Mouse (Mus musculus): Measurements from ENCODE around the gene Evi2. TPM values are rescaled to one million over a fixed set of nuclear protein-coding genes. Genes with fewer than 3 reads are reported as not detected.
A peak's percentile ranks its signal among the peaks of the same experiment; 100 is the strongest.

The Evi2 gene
- polyA plus RNA-seq, 1 experiment: 30.8 TPM

- no peak overlapping the region for H3K4me3 ChIP-seq (ENCODE audit: insufficient read depth, low read length)
- no peak overlapping the region for H3K27ac ChIP-seq (ENCODE audit: insufficient read depth, low read depth, low read length)
- peaks cover 32% of the 10 kb centered on the region for H3K4me1 ChIP-seq (ENCODE audit: control insufficient read depth, insufficient read depth, low read length)
- no peak for TF ChIP-seq POLR2A (IDR thresholded peaks at IDR 0.05; ENCODE audit: borderline replicate concordance, low read depth, low read length)
- no peak for TF ChIP-seq CTCF (IDR thresholded peaks at IDR 0.05; ENCODE audit: low read depth, low read length)
These were observed 5.9 kb upstream of the Evi2 start for GRCm38 (mm10) chr11:79536293-79536692.

DNA sequence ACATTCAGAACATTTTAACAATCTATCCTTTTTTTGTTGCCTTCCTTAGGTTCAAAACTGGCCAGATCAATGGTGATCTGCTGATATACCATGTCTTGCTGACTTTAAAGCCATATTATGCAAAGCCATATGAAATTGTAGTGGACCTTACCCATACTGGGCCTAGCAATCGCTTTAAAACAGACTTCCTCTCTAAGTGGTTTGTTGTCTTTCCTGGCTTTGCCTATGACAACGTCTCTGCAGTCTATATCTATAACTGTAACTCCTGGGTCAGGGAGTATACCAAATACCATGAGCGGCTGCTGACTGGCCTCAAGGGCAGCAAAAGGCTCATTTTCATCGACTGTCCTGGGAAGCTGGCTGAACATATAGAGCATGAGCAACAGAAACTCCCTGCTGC lies 5.2 kb upstream of the Evi2 start:
- TF ChIP-seq CTCF (IDR thresholded peaks at IDR 0.05; ENCODE audit: low read depth, low read length): no peak
- TF ChIP-seq POLR2A (IDR thresholded peaks at IDR 0.05; ENCODE audit: borderline replicate concordance, low read depth, low read length): no peak
- H3K4me3 ChIP-seq (ENCODE audit: insufficient read depth, low read length): no peak overlapping the region
- no peak overlapping the region for H3K27ac ChIP-seq (ENCODE audit: insufficient read depth, low read depth, low read length)
- H3K4me1 ChIP-seq (ENCODE audit: control insufficient read depth, insufficient read depth, low read length): peaks cover 39% of the 10 kb centered on the region

GRCm38 (mm10) chr11:79533950-79534690 lies 3.7 kb upstream of the Evi2 start:
- peaks cover 39% of the 10 kb centered on the region for H3K4me1 ChIP-seq (ENCODE audit: control insufficient read depth, insufficient read depth, low read length)
- H3K27ac ChIP-seq (ENCODE audit: insufficient read depth, low read depth, low read length): no peak overlapping the region
- H3K4me3 ChIP-seq (ENCODE audit: insufficient read depth, low read length): no peak overlapping the region
- no peak for TF ChIP-seq POLR2A (IDR thresholded peaks at IDR 0.05; ENCODE audit: borderline replicate concordance, low read depth, low read length)
- TF ChIP-seq CTCF (IDR thresholded peaks at IDR 0.05; ENCODE audit: low read depth, low read length): no peak

DNA sequence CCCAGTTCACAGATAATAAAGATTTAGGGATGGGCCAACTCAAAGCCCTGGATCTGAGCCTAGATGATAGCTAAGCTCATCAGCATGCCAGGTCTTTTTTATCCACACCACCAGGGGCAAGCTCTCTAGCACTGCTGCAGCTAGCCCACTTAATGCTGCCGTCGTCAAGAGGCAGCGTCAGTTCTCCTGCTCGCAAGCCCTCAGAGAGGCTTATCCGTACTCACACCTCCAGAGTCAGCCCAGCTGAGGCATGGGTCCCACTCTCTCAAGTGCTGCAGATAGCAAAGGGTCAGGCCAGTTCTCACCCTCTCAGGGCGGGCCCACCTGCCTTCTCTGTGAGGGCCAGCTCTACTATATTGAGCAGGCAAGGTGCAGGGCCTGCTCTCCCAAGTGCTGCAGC lies 2.9 kb upstream of the Evi2 start:
- Histone ChIP-seq H3K27ac (ENCODE audit: insufficient read depth, low read depth, low read length) (no peak overlapping the region), H3K4me3 (ENCODE audit: insufficient read depth, low read length) (no peak overlapping the region), H3K4me1 (ENCODE audit: control insufficient read depth, insufficient read depth, low read length) (peaks cover 39% of the 10 kb centered on the region)
- TF ChIP-seq CTCF (IDR thresholded peaks at IDR 0.05; ENCODE audit: low read depth, low read length): no peak
- TF ChIP-seq POLR2A (IDR thresholded peaks at IDR 0.05; ENCODE audit: borderline replicate concordance, low read depth, low read length): no peak

DNA sequence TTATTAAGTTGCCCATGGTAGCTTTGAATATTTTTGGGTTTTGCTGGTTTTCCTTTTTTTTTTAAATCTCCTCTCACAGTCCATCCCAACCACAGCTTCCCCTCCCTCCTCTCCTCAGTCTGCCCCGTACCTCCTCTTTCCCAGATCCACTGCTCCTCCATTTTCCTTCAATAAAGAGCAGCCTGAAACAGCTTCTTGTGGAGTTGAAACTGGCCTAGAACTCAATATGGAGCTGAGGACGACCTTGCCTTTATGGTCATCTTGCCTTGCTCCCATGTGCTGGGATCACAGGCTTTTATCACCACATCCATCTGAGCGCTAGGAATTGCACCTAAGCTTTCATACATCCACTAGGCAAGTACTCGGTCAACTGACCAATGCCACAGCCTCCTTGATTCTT lies 1.1 kb upstream of the Evi2 start:
- TF ChIP-seq CTCF (IDR thresholded peaks at IDR 0.05; ENCODE audit: low read depth, low read length) (no peak), POLR2A (IDR thresholded peaks at IDR 0.05; ENCODE audit: borderline replicate concordance, low read depth, low read length) (no peak)
- Histone ChIP-seq H3K27ac (ENCODE audit: insufficient read depth, low read depth, low read length) (no peak overlapping the region), H3K4me3 (ENCODE audit: insufficient read depth, low read length) (no peak overlapping the region), H3K4me1 (ENCODE audit: control insufficient read depth, insufficient read depth, low read length) (peaks cover 43% of the 10 kb centered on the region)

DNA sequence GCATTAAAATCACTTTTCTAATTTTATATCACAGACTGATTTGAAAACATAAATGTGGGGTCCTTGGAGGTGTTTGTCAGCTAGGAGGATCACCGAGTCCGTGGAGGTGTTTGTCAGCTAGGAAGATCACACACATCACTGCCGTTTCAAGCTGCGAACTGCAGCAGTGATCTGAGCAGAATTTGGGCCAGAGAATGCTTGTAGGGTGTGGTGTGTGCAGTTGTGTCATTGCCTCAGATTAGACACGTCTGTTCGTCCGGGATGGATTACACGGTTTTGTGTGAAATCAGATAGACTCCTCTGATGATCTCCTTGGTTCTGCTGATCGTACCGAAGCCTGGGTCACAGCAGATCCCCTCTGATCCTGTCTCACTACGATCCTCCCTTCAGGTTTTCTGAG lies 385 bp upstream of the Evi2 start:
- Histone ChIP-seq H3K4me1 (ENCODE audit: control insufficient read depth, insufficient read depth, low read length) (peaks cover 45% of the 10 kb centered on the region), H3K4me3 (ENCODE audit: insufficient read depth, low read length) (peak overlapping the region; percentile 21), H3K27ac (ENCODE audit: insufficient read depth, low read depth, low read length) (peak overlapping the region; percentile 32)
- TF ChIP-seq CTCF (IDR thresholded peaks at IDR 0.05; ENCODE audit: low read depth, low read length): no peak
- TF ChIP-seq POLR2A (IDR thresholded peaks at IDR 0.05; ENCODE audit: borderline replicate concordance, low read depth, low read length): no peak

DNA sequence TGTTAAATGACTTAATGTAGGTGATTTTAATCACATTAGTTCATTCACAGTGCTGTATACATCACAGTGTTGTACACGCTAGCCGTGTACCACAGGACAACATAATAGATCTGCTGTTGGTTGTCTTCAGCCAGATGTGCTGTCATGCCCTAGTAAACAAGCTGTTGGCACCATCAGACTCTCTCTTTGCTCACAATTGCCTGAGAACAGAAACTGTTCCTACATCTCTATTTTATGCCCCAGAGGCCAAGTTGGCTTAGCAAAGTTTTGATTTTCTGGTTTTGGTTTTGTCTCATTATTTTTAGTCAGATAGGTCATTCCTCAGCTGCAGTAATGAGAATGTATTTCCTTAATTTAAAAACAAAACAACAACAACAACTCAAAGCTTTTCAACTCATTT lies 653 bp downstream of the Evi2 start:
- Histone ChIP-seq H3K4me1 (ENCODE audit: control insufficient read depth, insufficient read depth, low read length) (peaks cover 46% of the 10 kb centered on the region), H3K4me3 (ENCODE audit: insufficient read depth, low read length) (peak overlapping the region; percentile 68), H3K27ac (ENCODE audit: insufficient read depth, low read depth, low read length) (peak overlapping the region; percentile 93)
- no peak for TF ChIP-seq POLR2A (IDR thresholded peaks at IDR 0.05; ENCODE audit: borderline replicate concordance, low read depth, low read length)
- no peak for TF ChIP-seq CTCF (IDR thresholded peaks at IDR 0.05; ENCODE audit: low read depth, low read length)

DNA sequence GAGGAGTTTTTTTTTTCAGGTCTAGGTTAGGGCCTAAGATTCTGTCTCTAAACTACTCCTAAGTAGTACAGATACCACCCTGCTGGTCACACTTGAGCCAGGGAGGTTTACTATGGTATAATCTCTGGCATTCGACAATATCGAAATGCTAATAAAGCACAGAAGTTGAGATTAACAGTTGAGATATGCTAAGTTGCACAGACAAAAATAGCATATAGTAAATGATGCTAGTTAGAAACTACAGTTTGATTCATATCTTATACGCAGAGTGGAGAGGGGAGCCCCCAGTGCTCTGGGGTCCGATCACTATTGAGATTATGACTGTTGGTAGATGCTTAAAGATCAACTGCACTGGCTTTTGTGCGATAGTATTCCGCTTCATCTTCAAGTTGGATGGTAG lies 1.2 kb downstream of the Evi2 start:
- peaks cover 45% of the 10 kb centered on the region for H3K4me1 ChIP-seq (ENCODE audit: control insufficient read depth, insufficient read depth, low read length)
- peak overlapping the region; percentile 93 for H3K27ac ChIP-seq (ENCODE audit: insufficient read depth, low read depth, low read length)
- TF ChIP-seq CTCF (IDR thresholded peaks at IDR 0.05; ENCODE audit: low read depth, low read length) (no peak), POLR2A (IDR thresholded peaks at IDR 0.05; ENCODE audit: borderline replicate concordance, low read depth, low read length) (no peak)
- H3K4me3 ChIP-seq (ENCODE audit: insufficient read depth, low read length): peak overlapping the region; percentile 68

- Histone ChIP-seq H3K4me3 (ENCODE audit: insufficient read depth, low read length) (peak overlapping the region; percentile 68), H3K4me1 (ENCODE audit: control insufficient read depth, insufficient read depth, low read length) (peaks cover 44% of the 10 kb centered on the region), H3K27ac (ENCODE audit: insufficient read depth, low read depth, low read length) (peak overlapping the region; percentile 93)
- TF ChIP-seq POLR2A (IDR thresholded peaks at IDR 0.05; ENCODE audit: borderline replicate concordance, low read depth, low read length): no peak
- no peak for TF ChIP-seq CTCF (IDR thresholded peaks at IDR 0.05; ENCODE audit: low read depth, low read length)
These were observed 1.8 kb downstream of the Evi2 start for GRCm38 (mm10) chr11:79528601-79529000.

GRCm38 (mm10) chr11:79527739-79528384 lies 2.5 kb downstream of the Evi2 start:
- Histone ChIP-seq H3K4me3 (ENCODE audit: insufficient read depth, low read length) (peak overlapping the region; percentile 68), H3K27ac (ENCODE audit: insufficient read depth, low read depth, low read length) (peak overlapping the region; percentile 98), H3K4me1 (ENCODE audit: control insufficient read depth, insufficient read depth, low read length) (peaks cover 40% of the 10 kb centered on the region)
- no peak for TF ChIP-seq POLR2A (IDR thresholded peaks at IDR 0.05; ENCODE audit: borderline replicate concordance, low read depth, low read length)
- no peak for TF ChIP-seq CTCF (IDR thresholded peaks at IDR 0.05; ENCODE audit: low read depth, low read length)

All from bone marrow macrophage, adult 2 months (primary cell).